Mouse (Mus musculus): ENCODE results near the gene P3h3. TPM values are rescaled to one million over a fixed set of nuclear protein-coding genes. Genes with fewer than 3 reads are reported as not detected.
"Not testable (repeated sequence)": the region's sequence is repeated elsewhere in the genome, so short reads cannot be mapped to it uniquely, and the experiment has no call there.

P3h3 gene
- polyA plus RNA-seq, 1 experiment = 2.7 TPM

- Histone ChIP-seq H3K27ac (ENCODE audit: control insufficient read depth, insufficient read depth, low read depth, low read length, poor library complexity) (no peak overlapping the region), H3K4me3 (replicated peaks; ENCODE audit: control insufficient read depth, low read depth, low read length) (no peak overlapping the region), H3K4me1 (ENCODE audit: control insufficient read depth, insufficient read depth, low read length) (peaks cover 7% of the 10 kb centered on the region)
- no peak for TF ChIP-seq POLR2A (IDR thresholded peaks at IDR 0.05; ENCODE audit: borderline replicate concordance, control insufficient read depth, low read depth, low read length)
- no peak for TF ChIP-seq CTCF (IDR thresholded peaks at IDR 0.05; ENCODE audit: control insufficient read depth, insufficient read depth, low read length)
- 43% methylated on average over 9 of the region's 9 CpGs for WGBS
Measured at GRCm38 (mm10) chr6:124812848-124813247, 44.7 kb downstream of the P3h3 start.

GRCm38 (mm10) chr6:124811701-124812560 is 45.6 kb downstream of the P3h3 start:
- whole genome bisulfite sequencing = 88% methylated on average over 24 of the region's 24 CpGs
- no peak overlapping the region for H3K27ac ChIP-seq (ENCODE audit: control insufficient read depth, insufficient read depth, low read depth, low read length, poor library complexity)
- no peak overlapping the region for H3K4me3 ChIP-seq (replicated peaks; ENCODE audit: control insufficient read depth, low read depth, low read length)
- TF ChIP-seq CTCF (IDR thresholded peaks at IDR 0.05; ENCODE audit: control insufficient read depth, insufficient read depth, low read length) (no peak), POLR2A (IDR thresholded peaks at IDR 0.05; ENCODE audit: borderline replicate concordance, control insufficient read depth, low read depth, low read length) (no peak)
- H3K4me1 ChIP-seq (ENCODE audit: control insufficient read depth, insufficient read depth, low read length) = peaks cover 7% of the 10 kb centered on the region

GRCm38 (mm10) chr6:124811403-124811665 is 46.2 kb downstream of the P3h3 start:
- TF ChIP-seq CTCF (IDR thresholded peaks at IDR 0.05; ENCODE audit: control insufficient read depth, insufficient read depth, low read length) = no peak
- TF ChIP-seq POLR2A (IDR thresholded peaks at IDR 0.05; ENCODE audit: borderline replicate concordance, control insufficient read depth, low read depth, low read length) = no peak
- H3K4me3 ChIP-seq (replicated peaks; ENCODE audit: control insufficient read depth, low read depth, low read length) = no peak overlapping the region
- no peak overlapping the region for H3K27ac ChIP-seq (ENCODE audit: control insufficient read depth, insufficient read depth, low read depth, low read length, poor library complexity)
- peaks cover 7% of the 10 kb centered on the region for H3K4me1 ChIP-seq (ENCODE audit: control insufficient read depth, insufficient read depth, low read length)
- 72% methylated on average over 4 of the region's 4 CpGs for WGBS

GRCm38 (mm10) chr6:124810566-124811402 is 46.8 kb downstream of the P3h3 start:
- WGBS = 69% methylated on average over 11 of the region's 11 CpGs
- H3K27ac ChIP-seq (ENCODE audit: control insufficient read depth, insufficient read depth, low read depth, low read length, poor library complexity); H3K4me3 ChIP-seq (replicated peaks; ENCODE audit: control insufficient read depth, low read depth, low read length); H3K4me1 ChIP-seq (ENCODE audit: control insufficient read depth, insufficient read depth, low read length): not testable (repeated sequence)

- Histone ChIP-seq H3K27ac (ENCODE audit: control insufficient read depth, insufficient read depth, low read depth, low read length, poor library complexity) (peak overlapping the region; percentile 91; the same call in 1 of the 2 replicates), H3K4me1 (ENCODE audit: control insufficient read depth, insufficient read depth, low read length) (peaks cover 9% of the 10 kb centered on the region), H3K4me3 (replicated peaks; ENCODE audit: control insufficient read depth, low read depth, low read length) (peak overlapping the region; percentile 98)
- TF ChIP-seq POLR2A (IDR thresholded peaks at IDR 0.05; ENCODE audit: borderline replicate concordance, control insufficient read depth, low read depth, low read length) = no peak
- WGBS = 54% methylated on average over 14 of the region's 14 CpGs
Measured at GRCm38 (mm10) chr6:124809775-124810538, 47.6 kb downstream of the P3h3 start.

GRCm38 (mm10) chr6:124809052-124809774 is 48.3 kb downstream of the P3h3 start:
- H3K4me1 ChIP-seq (ENCODE audit: control insufficient read depth, insufficient read depth, low read length) = peaks cover 9% of the 10 kb centered on the region
- TF ChIP-seq CTCF (IDR thresholded peaks at IDR 0.05; ENCODE audit: control insufficient read depth, insufficient read depth, low read length) (peak; percentile 69), POLR2A (IDR thresholded peaks at IDR 0.05; ENCODE audit: borderline replicate concordance, control insufficient read depth, low read depth, low read length) (peak; percentile 46; the same call in 1 of the 2 replicates)
- peak overlapping the region; percentile 91 for H3K27ac ChIP-seq (ENCODE audit: control insufficient read depth, insufficient read depth, low read depth, low read length, poor library complexity)
- H3K4me3 ChIP-seq (replicated peaks; ENCODE audit: control insufficient read depth, low read depth, low read length) = peak overlapping the region; percentile 98
- WGBS = 1% methylated on average over 35 of the region's 35 CpGs

GRCm38 (mm10) chr6:124808358-124809012 is 49.1 kb downstream of the P3h3 start, which contains the start of gene Spsb2:
Spsb2 (plus strand) TSS chr6:124808661.
- Histone ChIP-seq H3K27ac (ENCODE audit: control insufficient read depth, insufficient read depth, low read depth, low read length, poor library complexity) (peak within 1 kb of the TSS; percentile 91), H3K4me1 (ENCODE audit: control insufficient read depth, insufficient read depth, low read length) (peaks cover 9% of the 10 kb centered on the region), H3K4me3 (replicated peaks; ENCODE audit: control insufficient read depth, low read depth, low read length) (peak within 1 kb of the TSS; percentile 98)
- WGBS = 4% methylated on average over 29 of the region's 29 CpGs
- TF ChIP-seq POLR2A (IDR thresholded peaks at IDR 0.05; ENCODE audit: borderline replicate concordance, control insufficient read depth, low read depth, low read length) (no peak; the same call in 1 of the 2 replicates), CTCF (IDR thresholded peaks at IDR 0.05; ENCODE audit: control insufficient read depth, insufficient read depth, low read length) (no peak)
